Mouse (Mus musculus): ENCODE results near the gene Stx1b. TPM values are rescaled to one million over a fixed set of nuclear protein-coding genes. Genes with fewer than 3 reads are reported as not detected.
A peak's percentile ranks its signal among the peaks of the same experiment; 100 is the strongest.
"Not testable (repeated sequence)": the region's sequence is repeated elsewhere in the genome, so short reads cannot be mapped to it uniquely, and the experiment has no call there.

Stx1b gene
- total RNA-seq, 2 experiments from 2014 or later = 431 to 441 TPM

- intact Hi-C loops (cut with DNase I) = no loop called here
- DNase-seq (ENCODE audit: low spot score in 2 of 2) = no peak
Measured at GRCm38 (mm10) chr7:127797076-127797845, 27.1 kb downstream of the Stx1b start.

DNA sequence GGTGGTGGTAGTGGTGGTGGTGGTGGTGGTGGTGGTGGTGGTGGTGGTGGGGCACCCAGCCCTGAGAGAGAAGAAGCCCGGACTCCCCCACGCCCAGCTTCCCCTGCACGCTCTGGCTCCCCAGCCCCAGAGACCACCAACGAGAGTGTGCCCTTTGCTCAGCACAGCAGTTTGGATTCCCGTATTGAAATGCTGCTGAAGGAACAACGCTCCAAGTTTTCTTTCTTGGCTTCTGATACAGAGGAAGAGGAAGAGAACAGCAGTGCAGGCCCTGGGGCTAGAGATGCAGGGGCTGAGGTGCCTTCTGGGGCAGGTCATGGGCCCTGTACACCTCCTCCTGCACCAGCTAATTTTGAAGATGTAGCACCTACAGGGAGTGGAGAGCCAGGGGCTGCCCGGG is 39.0 kb downstream of the Stx1b start, which contains the start of gene Gm49388:
Gm49388 (plus strand) TSS at position 301 of the 400 bp plus-strand sequence.
- no peak for DNase-seq (ENCODE audit: low spot score in 2 of 2)
- intact Hi-C loops (cut with DNase I) = no loop called here

- intact Hi-C loops (cut with DNase I) = loop anchor here (5.0 kb wide), 1 partner anchor 159 kb away; no protein-coding TSS in a partner anchor
- DNase-seq (ENCODE audit: low spot score in 2 of 2) = no peak
Measured at GRCm38 (mm10) chr7:127778350-127778749, 46.0 kb downstream of the Stx1b start.

GRCm38 (mm10) chr7:127777474-127778266 is 46.7 kb downstream of the Stx1b start:
- intact Hi-C loops (cut with DNase I) = loop anchor here (1.0 to 5.0 kb wide), 2 partner anchors 32 to 160 kb away; no protein-coding TSS in a partner anchor

GRCm38 (mm10) chr7:127776878-127777473 is 47.4 kb downstream of the Stx1b start:
- peak; percentile 95 to 96 for DNase-seq (ENCODE audit: low spot score in 2 of 2)
- intact Hi-C loops (cut with DNase I) = loop anchor here (1.0 to 5.0 kb wide), 2 partner anchors 32 to 160 kb away; no protein-coding TSS in a partner anchor

More at GRCm38 (mm10) chr7:127777474-127778266, 46.7 kb downstream of the Stx1b start:
- DNase-seq (ENCODE audit: low spot score in 2 of 2) = peak; percentile 44 to 45

DNA sequence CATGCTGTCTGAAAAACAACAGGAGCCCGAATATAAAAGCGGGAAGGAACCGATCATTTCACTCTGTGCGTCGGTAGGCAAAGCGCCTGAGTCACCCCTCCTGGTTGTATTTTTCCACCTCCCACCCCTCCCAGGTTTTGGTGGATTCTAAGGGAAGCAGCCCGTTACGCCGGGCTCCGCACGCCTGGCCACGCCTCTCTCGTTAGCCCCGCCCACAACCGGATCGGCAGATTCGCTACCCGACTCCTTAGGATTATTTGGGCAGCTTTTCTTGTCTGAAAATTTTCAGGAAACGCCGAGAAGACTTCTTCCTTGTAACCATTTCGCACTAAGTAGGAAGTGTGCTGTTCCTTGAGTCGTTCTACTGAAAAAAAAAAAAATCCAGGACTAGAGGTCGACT is 47.9 kb downstream of the Stx1b start, which contains the start of gene Setd1a:
Setd1a (plus strand) TSS at position 245 of the 400 bp plus-strand sequence.
- intact Hi-C loops (cut with DNase I) = loop anchor here (5.0 kb wide), 1 partner anchor 161 kb away; no protein-coding TSS in a partner anchor

DNA sequence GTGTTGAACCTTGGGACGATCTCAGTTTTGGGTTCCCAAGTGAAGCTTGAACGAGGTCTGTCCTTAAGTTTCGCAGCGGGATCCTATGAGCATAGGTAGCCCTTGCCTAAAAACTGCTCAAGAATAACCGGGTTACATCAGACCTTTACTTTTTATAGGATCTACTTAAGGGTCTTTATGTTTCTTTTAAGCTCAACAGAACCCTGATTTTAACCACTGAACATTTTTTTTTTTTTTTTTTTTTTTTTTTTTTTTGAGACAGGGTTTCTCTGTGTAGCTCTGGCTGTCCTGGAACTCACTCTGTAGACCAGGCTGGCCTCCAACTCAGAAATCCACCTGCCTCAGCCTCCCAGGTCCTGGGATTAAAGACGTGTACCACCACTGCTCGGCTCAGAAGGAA is 48.5 kb downstream of the Stx1b start:
- intact Hi-C loops (cut with DNase I) = loop anchor here (5.0 kb wide), 1 partner anchor 161 kb away; no protein-coding TSS in a partner anchor
- DNase-seq (ENCODE audit: low spot score in 2 of 2) = not testable (repeated sequence)

More for the DNA sequence above, 47.9 kb downstream of the Stx1b start, which contains the start of gene Setd1a:
- DNase-seq (ENCODE audit: low spot score in 2 of 2) = peak; percentile 86

GRCm38 (mm10) chr7:127773664-127774384 is 50.5 kb downstream of the Stx1b start:
- intact Hi-C loops (cut with DNase I) = no loop called here
- DNase-seq (ENCODE audit: low spot score in 2 of 2) = peak; percentile 37 to 47

- intact Hi-C loops (cut with DNase I) = no loop called here
- DNase-seq (ENCODE audit: low spot score in 2 of 2) = no peak
Measured at GRCm38 (mm10) chr7:127772557-127772956, 51.8 kb downstream of the Stx1b start.

DNA sequence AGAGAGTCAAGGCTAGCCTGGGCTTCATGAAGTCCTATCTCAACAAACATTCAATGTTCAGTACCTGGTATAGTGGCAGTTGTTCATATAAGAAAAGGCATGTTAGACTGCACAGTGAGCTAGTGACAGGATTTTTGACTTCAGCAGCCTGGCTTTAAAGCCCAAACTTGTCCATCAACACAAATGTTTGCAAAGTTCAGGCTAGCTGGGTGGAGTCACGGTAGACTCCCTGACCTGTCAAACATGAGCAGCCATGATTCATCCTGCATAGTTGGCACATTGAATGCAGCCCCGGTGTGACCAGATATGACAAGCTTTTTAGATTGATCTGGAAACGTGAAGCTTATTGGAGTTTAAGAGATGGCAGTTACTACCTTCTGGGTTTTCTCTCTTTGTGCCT is 52.3 kb downstream of the Stx1b start:
- intact Hi-C loops (cut with DNase I) = no loop called here
- DNase-seq (ENCODE audit: low spot score in 2 of 2) = no peak

- intact Hi-C loops (cut with DNase I) = no loop called here
- peak in 1 of 2 experiments; percentile 64 for DNase-seq (ENCODE audit: low spot score in 2 of 2)
Measured at GRCm38 (mm10) chr7:127771262-127771661, 53.1 kb downstream of the Stx1b start.

GRCm38 (mm10) chr7:127770039-127770905 is 54.1 kb downstream of the Stx1b start:
- intact Hi-C loops (cut with DNase I) = no loop called here
- no peak for DNase-seq (ENCODE audit: low spot score in 2 of 2)

DNA sequence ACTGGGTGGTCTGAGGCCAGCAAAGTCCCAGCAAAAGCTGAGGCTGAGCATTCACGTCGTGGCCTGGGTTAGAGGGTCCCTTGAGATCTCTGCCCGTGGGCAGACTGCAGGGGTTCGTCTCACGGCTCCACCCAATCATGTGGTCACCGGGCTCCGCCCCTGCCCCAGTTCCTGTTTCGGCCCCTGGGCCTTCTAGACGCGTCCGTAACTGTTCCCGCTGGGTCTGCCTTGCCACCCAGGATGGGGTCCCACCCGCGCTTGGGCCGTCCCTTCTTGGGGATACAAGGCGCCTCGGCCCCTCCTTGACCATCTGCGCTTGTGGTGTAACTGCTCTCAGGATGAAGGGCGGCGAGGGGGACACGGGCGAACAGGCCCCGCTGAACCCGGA is 54.7 kb downstream of the Stx1b start, which contains the start of gene Orai3:
Orai3 (plus strand) TSS at position 165 of the 388 bp plus-strand sequence.
- peak; percentile 87 to 90 for DNase-seq (ENCODE audit: low spot score in 2 of 2)
- intact Hi-C loops (cut with DNase I) = no loop called here

GRCm38 (mm10) chr7:127768997-127769593 is 55.3 kb downstream of the Stx1b start:
- intact Hi-C loops (cut with DNase I) = no loop called here

DNA sequence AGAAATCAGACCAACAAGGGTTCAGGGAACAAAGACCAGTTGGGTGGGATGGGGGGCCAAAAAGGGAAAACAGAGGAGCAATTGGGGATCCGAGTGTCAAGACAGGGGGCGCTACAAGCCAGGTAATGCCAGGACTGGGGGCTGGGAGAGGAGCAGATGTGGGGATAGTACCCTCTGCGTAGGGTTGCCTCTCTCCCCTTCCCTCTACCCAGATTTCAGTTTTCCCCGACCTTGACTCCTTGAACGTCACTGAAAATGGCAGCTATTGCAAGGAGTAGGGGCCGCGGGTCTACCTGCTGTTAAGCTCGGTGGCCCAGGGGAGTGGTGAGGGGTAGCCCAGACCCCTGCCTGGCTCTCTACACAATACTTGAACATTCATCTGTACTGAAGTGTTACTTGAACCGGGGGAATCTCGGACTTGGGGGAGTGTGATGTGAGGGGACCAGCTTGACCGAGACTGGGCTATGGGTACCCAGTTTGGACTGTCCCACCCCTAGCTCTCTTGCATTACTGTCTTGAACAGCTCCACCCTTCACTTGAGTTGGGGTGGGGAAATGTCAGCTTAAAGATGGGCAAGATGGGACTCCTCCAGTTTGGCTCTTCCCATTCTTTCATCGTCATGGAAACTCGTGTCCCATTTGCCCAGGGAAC is 55.9 kb downstream of the Stx1b start:
- DNase-seq (ENCODE audit: low spot score in 2 of 2) = no peak
- intact Hi-C loops (cut with DNase I) = no loop called here

More at GRCm38 (mm10) chr7:127768997-127769593, 55.3 kb downstream of the Stx1b start:
- peak; percentile 93 to 96 for DNase-seq (ENCODE audit: low spot score in 2 of 2)

- intact Hi-C loops (cut with DNase I) = no loop called here
- DNase-seq (ENCODE audit: low spot score in 2 of 2) = no peak
Measured at GRCm38 (mm10) chr7:127767671-127768345, 56.5 kb downstream of the Stx1b start.

Measured in left cerebral cortex, postnatal 36 days (tissue).